Comparison of ENCODE assay signal across 18 mouse cellular contexts in genomic region chr10:116291153-116291755, GRCm38 (mm10). TPM values are rescaled to one million over a fixed set of nuclear protein-coding genes. Genes with fewer than 3 reads are reported as not detected.
DNase-seq lines count a peak whose midpoint lies in the region; ATAC-seq and TF ChIP-seq lines count a peak whose summit lies in the region.
"Had no signal": no experiment of that assay in that cellular context is flagged by ENCODE, and none has a peak within 500 bp of the region (broad histone marks: within the 10 kb centered on the region; RNA-seq: fewer than 3 reads in every experiment).

No protein-coding gene starts in this region.

- WGBS in liver, adult 2 months: 55% methylated on average over 8 of the region's 8 CpGs

- no peaks in the 10 kb centered on the region for H3K27me3 ChIP-seq in liver, adult 2 months (ENCODE audit: control insufficient read depth, insufficient read depth, low read length)
- H3K27me3 ChIP-seq: hindbrain, embryonic 13.5 days; liver, embryonic 13.5 days; midbrain, embryonic 12.5 days had no signal

- no peaks in the 10 kb centered on the region; the same call in 1 of the 2 replicates for H3K4me1 ChIP-seq in liver, adult 2 months (ENCODE audit: control insufficient read depth, insufficient read depth, low read length)
- H3K4me1 ChIP-seq: hindbrain, embryonic 13.5 days; midbrain, embryonic 12.5 days had no signal

- 0 out of 2 replicates have a peak, but pooled peaks have one; percentile 19 for ATAC-seq in granulocyte monocyte progenitor cell, adult 5-6 weeks (replicated peaks; ENCODE audit: poor library complexity, severe bottlenecking)

- H3K27ac ChIP-seq in liver, adult 2 months (replicated peaks; ENCODE audit: insufficient read depth, low read depth, low read length): peak overlapping the region; percentile 23
- H3K27ac ChIP-seq: hindbrain, embryonic 13.5 days; liver, embryonic 13.5 days; midbrain, embryonic 12.5 days had no signal

- no peaks in the 10 kb centered on the region for H3K36me3 ChIP-seq in liver, adult 2 months (ENCODE audit: control insufficient read depth, insufficient read depth, low read length)
- H3K36me3 ChIP-seq: hindbrain, embryonic 13.5 days; liver, embryonic 13.5 days; midbrain, embryonic 12.5 days had no signal

- no peak for TF ChIP-seq CTCF in liver, adult 2 months (IDR thresholded peaks at IDR 0.05; ENCODE audit: low read depth, low read length)

- H3K79me2 ChIP-seq in liver, adult 2 months (ENCODE audit: control insufficient read depth, insufficient read depth, low read length): peaks cover 5% of the 10 kb centered on the region; the same call in 1 of the 2 replicates

- H3K9ac ChIP-seq in liver, adult 2 months (ENCODE audit: low read depth, low read length): 0 out of 2 replicates have a peak overlapping the region, but pooled peaks have one; percentile 12
- H3K9ac ChIP-seq: hindbrain, embryonic 13.5 days; liver, embryonic 13.5 days; midbrain, embryonic 12.5 days had no signal

- no peak overlapping the region for H3K4me3 ChIP-seq in liver, adult 2 months (ENCODE audit: insufficient read depth, low read depth, low read length)
- H3K4me3 ChIP-seq: hindbrain, embryonic 13.5 days; liver, embryonic 13.5 days; midbrain, embryonic 12.5 days had no signal

- no peak for TF ChIP-seq POLR2A in liver, adult 2 months (IDR thresholded peaks at IDR 0.05; ENCODE audit: extremely low read depth, insufficient read depth, low read length)

- DNase-seq in liver, adult 2 months (ENCODE audit: extremely low read depth, low read depth, low spot score): no peak
- no peak for DNase-seq in liver
- peak; percentile 53 to 64 for DNase-seq in left cerebral cortex, adult 18-20 months (ENCODE audit: low spot score in 2 of 2)
- DNase-seq in right cerebral cortex, postnatal 36 days (ENCODE audit: low spot score in 2 of 2): peak; percentile 60 to 78
- DNase-seq in adrenal gland, postnatal 4 days (ENCODE audit: low spot score in 2 of 2): no peak
- DNase-seq in thymus, postnatal 36 days: no peak
- DNase-seq in spleen, postnatal 14 days (ENCODE audit: low spot score in 2 of 2): no peak
- DNase-seq: adrenal gland, postnatal 10 days; cerebellum, postnatal 36 days; gastrocnemius, postnatal 25 days; kidney, adult 2 months; liver, embryonic 13.5 days; lung, postnatal 10 days; spleen, adult 18-20 months had no signal

RNA-seq across cellular contexts. Expression of gene Ptprb, which starts 15.9 kb away (rescaled TPM):
- total RNA-seq in liver, adult 2 months (2014; rRNA removed): 39.8 and 44.2 TPM in 2 replicates
- 5.1 and 5.9 TPM in 2 replicates for polyA plus RNA-seq in liver, adult 2 months (2012; rRNA removed)
- total RNA-seq in granulocyte monocyte progenitor cell, adult 5-6 weeks (2014; fragmentation: Nextera tagmentation): not detected in 2 replicates
- total RNA-seq in granulocyte monocyte progenitor cell, adult 5-6 weeks (2017): not detected in 2 replicates
- 10 to 100 TPM; 13.1 to 15.0 TPM for total RNA-seq in left cerebral cortex, adult 18-20 months (2021)
- total RNA-seq in adrenal gland, postnatal 4 days (2021): 10 to 100 TPM; 35.0 to 35.5 TPM
- total RNA-seq: MEL had no signal

Comparison
In these comparisons a context has a peak if more than half of its experiments do, and no peak if none do; other contexts are left out.
1. DNase-seq: peak in left cerebral cortex, adult 18-20 months (2 of 2) and right cerebral cortex, postnatal 36 days (2 of 2); none in liver, adult 2 months (single experiment), liver (single experiment), adrenal gland, postnatal 4 days (0 of 2), thymus, postnatal 36 days (0 of 2) and spleen, postnatal 14 days (0 of 2).
2. RNA of gene Ptprb, which starts 15.9 kb away (total RNA-seq): 39.8 to 44.2 TPM in liver, adult 2 months, 35.0 to 35.5 TPM in adrenal gland, postnatal 4 days and 13.1 to 15.0 TPM in left cerebral cortex, adult 18-20 months; not detected in granulocyte monocyte progenitor cell, adult 5-6 weeks; every median in the first group is over 10 times any median in the second.